Mouse (Mus musculus) intestine, embryonic 15.5 days (tissue): ENCODE measurements around the gene Olfr1416. TPM values are rescaled to one million over a fixed set of nuclear protein-coding genes. Genes with fewer than 3 reads are reported as not detected.
A peak's percentile ranks its signal among the peaks of the same experiment; 100 is the strongest.

ENCODE experiments used
- ATAC-seq: fragments of 200-750 bp; cut with Nextera tagmentation; 2 replicates; pipeline ENCODE4 v1.8.0; 2017; ENCODE audit warnings: moderate TSS enrichment, moderate library complexity
- H3K27ac ChIP-seq: fragments of 300-500 bp; sonication (generic); 2 replicates; pipeline ENCODE4 v1.5.1; 2015; ENCODE audit warnings: mild to moderate bottlenecking, inconsistent platforms
- H3K27me3 ChIP-seq: fragments of 300-500 bp; sonication (generic); replicated peaks from 2 replicates; pipeline ENCODE4 v1.6.1; 2015; ENCODE audit warnings: inconsistent platforms
- H3K36me3 ChIP-seq: fragments of 300-500 bp; sonication (generic); 2 replicates; pipeline ENCODE4 v1.6.1; 2015; ENCODE audit warnings: inconsistent platforms
- H3K4me1 ChIP-seq: fragments of 300-500 bp; sonication (generic); replicated peaks from 2 replicates; pipeline ENCODE4 v1.6.1; 2015; ENCODE audit warnings: inconsistent platforms
- H3K4me2 ChIP-seq: fragments of 300-500 bp; sonication (generic); replicated peaks from 2 replicates; pipeline ENCODE4 v1.6.1; 2015; ENCODE audit warnings: mild to moderate bottlenecking, inconsistent platforms
- H3K4me3 ChIP-seq: fragments of 300-500 bp; sonication (generic); replicated peaks from 2 replicates; pipeline ENCODE4 v1.5.1; 2015; ENCODE audit warnings: inconsistent platforms
- H3K9ac ChIP-seq: fragments of 300-500 bp; sonication (generic); 2 replicates; pipeline ENCODE4 v1.6.1; 2015; ENCODE audit warnings: inconsistent platforms
- H3K9me3 ChIP-seq: fragments of 300-500 bp; sonication (generic); 2 replicates; pipeline ENCODE4 v1.6.1; 2016; ENCODE audit warnings: inconsistent platforms
- WGBS: fragments of 180-500 bp; shearing (Covaris S2); methylation state at CpG from one replicate; pipeline ENCODE4 v1.1.7; 2015; 5-methylcytosine and 5-hydroxymethylcytosine counted together
- polyA plus RNA-seq: library from polyadenylated mRNA; unstranded; fragments of >200 nt; fragmentation: Nextera tagmentation; extraction: Ambion mirVana; gene quantifications from 2 replicates; pipeline ENCODE4 v1.2.1, GENCODE M21; 2015

The Olfr1416 gene
- polyA plus RNA-seq, 1 experiment from 2014 or later = not detected

GRCm38 (mm10) chr1:92457758-92458157, 27.2 kb downstream of the Olfr1416 start:
- Histone ChIP-seq H3K9ac (no peak overlapping the region), H3K4me3 (no peak overlapping the region), H3K9me3 (no peaks in the 10 kb centered on the region), H3K4me2 (no peak overlapping the region), H3K36me3 (peaks cover 41% of the 10 kb centered on the region), H3K27ac (no peak overlapping the region), H3K27me3 (no peaks in the 10 kb centered on the region), H3K4me1 (no peaks in the 10 kb centered on the region)
- ATAC-seq = no peak

GRCm38 (mm10) chr1:92453751-92454445, 31.0 kb downstream of the Olfr1416 start:
- Histone ChIP-seq H3K9ac (no peak overlapping the region), H3K4me3 (no peak overlapping the region), H3K27ac (no peak overlapping the region), H3K27me3 (no peaks in the 10 kb centered on the region), H3K4me2 (no peak overlapping the region), H3K4me1 (no peaks in the 10 kb centered on the region), H3K9me3 (no peaks in the 10 kb centered on the region), H3K36me3 (peaks cover 38% of the 10 kb centered on the region)
- ATAC-seq = no peak
- WGBS = 65% methylated on average over 8 of the region's 8 CpGs

GRCm38 (mm10) chr1:92448293-92448692, 36.6 kb downstream of the Olfr1416 start:
- Histone ChIP-seq H3K4me2 (no peak overlapping the region), H3K36me3 (peaks cover 45% of the 10 kb centered on the region), H3K9ac (no peak overlapping the region), H3K27me3 (no peaks in the 10 kb centered on the region), H3K9me3 (no peaks in the 10 kb centered on the region), H3K4me3 (no peak overlapping the region), H3K27ac (no peak overlapping the region), H3K4me1 (no peaks in the 10 kb centered on the region)
- 82% methylated on average over 3 of the region's 3 CpGs for WGBS
- ATAC-seq = no peak

GRCm38 (mm10) chr1:92441453-92442063, 43.4 kb downstream of the Olfr1416 start:
- Histone ChIP-seq H3K9me3 (no peaks in the 10 kb centered on the region), H3K36me3 (peaks cover 15% of the 10 kb centered on the region), H3K9ac (no peak overlapping the region), H3K27ac (no peak overlapping the region), H3K27me3 (no peaks in the 10 kb centered on the region), H3K4me2 (no peak overlapping the region), H3K4me1 (peaks cover 10% of the 10 kb centered on the region), H3K4me3 (no peak overlapping the region)
- WGBS = 85% methylated on average over 6 of the region's 6 CpGs
- ATAC-seq = no peak

GRCm38 (mm10) chr1:92440066-92440750, 44.7 kb downstream of the Olfr1416 start:
- no peaks in the 10 kb centered on the region for H3K27me3 ChIP-seq
- no peaks in the 10 kb centered on the region for H3K9me3 ChIP-seq
- H3K4me3 ChIP-seq = no peak overlapping the region
- no peak for ATAC-seq
- peaks cover 12% of the 10 kb centered on the region for H3K36me3 ChIP-seq
- peaks cover 10% of the 10 kb centered on the region for H3K4me1 ChIP-seq
- 88% methylated on average over 9 of the region's 9 CpGs for WGBS
- no peak overlapping the region for H3K4me2 ChIP-seq
- no peak overlapping the region for H3K9ac ChIP-seq
- H3K27ac ChIP-seq = no peak overlapping the region

GRCm38 (mm10) chr1:92437678-92438271, 47.1 kb downstream of the Olfr1416 start:
- WGBS = 24% methylated on average over 9 of the region's 9 CpGs
- H3K4me1 ChIP-seq = peaks cover 10% of the 10 kb centered on the region
- no peaks in the 10 kb centered on the region for H3K9me3 ChIP-seq
- H3K4me2 ChIP-seq = no peak overlapping the region
- H3K9ac ChIP-seq = no peak overlapping the region
- 0 out of 2 replicates have a peak overlapping the region, but pooled peaks have one; percentile 48 for H3K27ac ChIP-seq
- no peaks in the 10 kb centered on the region for H3K27me3 ChIP-seq
- ATAC-seq = peak; percentile 73
- peaks cover 3% of the 10 kb centered on the region; the same call in 1 of the 2 replicates for H3K36me3 ChIP-seq
- no peak overlapping the region for H3K4me3 ChIP-seq

- 54% methylated on average over 4 of the region's 4 CpGs for WGBS
- Histone ChIP-seq H3K4me3 (no peak overlapping the region), H3K4me1 (peaks cover 10% of the 10 kb centered on the region), H3K9me3 (no peaks in the 10 kb centered on the region), H3K27ac (no peak overlapping the region), H3K9ac (no peak overlapping the region), H3K27me3 (no peaks in the 10 kb centered on the region), H3K36me3 (peaks cover 3% of the 10 kb centered on the region; the same call in 1 of the 2 replicates), H3K4me2 (no peak overlapping the region)
- ATAC-seq = no peak
Observed at GRCm38 (mm10) chr1:92436831-92437321, 48.0 kb downstream of the Olfr1416 start.

- Histone ChIP-seq H3K9ac (no peak overlapping the region), H3K4me1 (peaks cover 10% of the 10 kb centered on the region), H3K4me3 (no peak overlapping the region), H3K9me3 (no peaks in the 10 kb centered on the region), H3K27ac (no peak overlapping the region), H3K4me2 (no peak overlapping the region), H3K36me3 (no peaks in the 10 kb centered on the region), H3K27me3 (no peaks in the 10 kb centered on the region)
- WGBS = 72% methylated on average over 1 of the region's 1 CpGs
- no peak for ATAC-seq
Observed at GRCm38 (mm10) chr1:92434986-92435385, 49.9 kb downstream of the Olfr1416 start.

GRCm38 (mm10) chr1:92432791-92433190, 52.1 kb downstream of the Olfr1416 start:
- no peak for ATAC-seq
- no peak overlapping the region for H3K4me3 ChIP-seq
- peaks cover 5% of the 10 kb centered on the region for H3K4me1 ChIP-seq
- no peaks in the 10 kb centered on the region for H3K27me3 ChIP-seq
- no peaks in the 10 kb centered on the region for H3K9me3 ChIP-seq
- no peak overlapping the region for H3K4me2 ChIP-seq
- no peak overlapping the region for H3K27ac ChIP-seq
- 68% methylated on average over 9 of the region's 9 CpGs for WGBS
- no peaks in the 10 kb centered on the region for H3K36me3 ChIP-seq
- no peak overlapping the region for H3K9ac ChIP-seq

- H3K27me3 ChIP-seq = no peaks in the 10 kb centered on the region
- H3K4me3 ChIP-seq = no peak overlapping the region
- ATAC-seq = no peak
- no peaks in the 10 kb centered on the region for H3K9me3 ChIP-seq
- 61% methylated on average over 4 of the region's 4 CpGs for WGBS
- no peaks in the 10 kb centered on the region for H3K36me3 ChIP-seq
- no peak overlapping the region for H3K9ac ChIP-seq
- no peak overlapping the region for H3K27ac ChIP-seq
- no peak overlapping the region for H3K4me2 ChIP-seq
- no peaks in the 10 kb centered on the region for H3K4me1 ChIP-seq
Observed at GRCm38 (mm10) chr1:92432098-92432497, 52.8 kb downstream of the Olfr1416 start.

GRCm38 (mm10) chr1:92431420-92431819, 53.5 kb downstream of the Olfr1416 start:
- Histone ChIP-seq H3K27me3 (no peaks in the 10 kb centered on the region), H3K36me3 (no peaks in the 10 kb centered on the region), H3K4me1 (no peaks in the 10 kb centered on the region), H3K4me3 (no peak overlapping the region), H3K27ac (no peak overlapping the region), H3K4me2 (no peak overlapping the region), H3K9me3 (no peaks in the 10 kb centered on the region), H3K9ac (no peak overlapping the region)
- no peak for ATAC-seq
- WGBS = 79% methylated on average over 3 of the region's 3 CpGs

- Histone ChIP-seq H3K4me1 (no peaks in the 10 kb centered on the region), H3K9ac (no peak overlapping the region), H3K9me3 (no peaks in the 10 kb centered on the region), H3K36me3 (no peaks in the 10 kb centered on the region), H3K27me3 (no peaks in the 10 kb centered on the region), H3K4me2 (no peak overlapping the region), H3K27ac (no peak overlapping the region), H3K4me3 (no peak overlapping the region)
- ATAC-seq = no peak
- 96% methylated on average over 1 of the region's 1 CpGs for WGBS
Observed at GRCm38 (mm10) chr1:92430991-92431390, 53.9 kb downstream of the Olfr1416 start.
